Mouse (Mus musculus): ENCODE results near the gene Kansl1. TPM values are rescaled to one million over a fixed set of nuclear protein-coding genes. Genes with fewer than 3 reads are reported as not detected.

Gene Kansl1
- total RNA-seq, 2 experiments from 2014 or later: 34.4 to 37.4 TPM

Small RNA genes within 50 kb of the gene (microRNA-seq; reads per million reads assigned to microRNA genes)
- gene Gm47315: 0 to 0.24 reads per million in 2 experiments

Other genes starting within 250 kb of the Kansl1 start
- gene Mapt, start 237.5 kb downstream of the Kansl1 start, total RNA-seq (2021): 10 to 100 TPM; 40.7 to 52.8 TPM
- gene Cdc27, start 81.8 kb upstream of the Kansl1 start, total RNA-seq (2021): 10 to 100 TPM; 32.4 to 40.6 TPM
- gene Myl4, start 81.8 kb upstream of the Kansl1 start, total RNA-seq (2021): 100 to 1,000 TPM; 257 to 700 TPM
- gene Itgb3, start 139.1 kb upstream of the Kansl1 start, total RNA-seq (2021): 1 to 10 TPM; 5.8 to 7.3 TPM
- under 1 TPM; 0.07 TPM for gene Gm11639, start 216.8 kb upstream of the Kansl1 start, total RNA-seq (2021)